Mouse (Mus musculus): ENCODE results near the gene Aff1.

- TF ChIP-seq GATA1 (IDR thresholded peaks at IDR 0.05; ENCODE audit: low read length) (no peak), TAL1 (IDR thresholded peaks at IDR 0.05; ENCODE audit: low read length) (no peak)
These were observed 48.0 kb upstream of the Aff1 start for GRCm38 (mm10) chr5:103644167-103644566.
